Mouse (Mus musculus): ENCODE results near the gene Tgfa.

GRCm38 (mm10) chr6:86154006-86154405, 41.0 kb upstream of the Tgfa start:
- TF ChIP-seq CTCF (conservative IDR thresholded peaks at IDR 0.05; ENCODE audit: insufficient read depth, insufficient read length, low read depth, low read length) (no peak), POLR2A (IDR thresholded peaks at IDR 0.05; ENCODE audit: low read depth, low read length) (no peak)

All from kidney, adult 2 months (tissue).